Mouse (Mus musculus): ENCODE measurements at regions not wholly inside any gene's neighbourhood (a gene's known extent, or its start where the extent isn't known, plus 50 kb on each side); places are given as distances from the start of the nearest gene placed in this dataset.

- TF ChIP-seq EP300 (IDR thresholded peaks at IDR 0.05; ENCODE audit: low read depth) = no peak
- TF ChIP-seq CTCF (IDR thresholded peaks at IDR 0.05; ENCODE audit: low read depth) = no peak
These were observed 56.4 kb upstream of the Ppara start for GRCm38 (mm10) chr15:85678351-85678895.

Measured in liver, embryonic 14.5 days (tissue).